Mouse (Mus musculus): ENCODE data around the gene Alox5ap. TPM values are rescaled to one million over a fixed set of nuclear protein-coding genes. Genes with fewer than 3 reads are reported as not detected.

Gene Alox5ap
- total RNA-seq, 2 experiments from 2014 or later, result 12.6 TPM

Small RNAs within 50 kb of the gene (microRNA-seq; reads per million reads assigned to microRNA genes)
- gene Gm24105, result 0 reads per million in 2 experiments

Other genes with a start within 250 kb of the Alox5ap start
- gene Uspl1, start 80.4 kb upstream of the Alox5ap start, total RNA-seq (2021), result 10 to 100 TPM; 22.0 to 23.9 TPM
- 100 to 1,000 TPM in 1 of 2 experiments, 10 to 100 TPM in 1; 79.8 to 103 TPM for gene Hmgb1, start 80.3 kb upstream of the Alox5ap start, total RNA-seq (2021)
- gene Medag, start 147.0 kb downstream of the Alox5ap start, total RNA-seq (2021), result 10 to 100 TPM in 1 of 2 experiments, 1 to 10 TPM in 1; 8.8 to 10.5 TPM
- gene Tex26, start 174.9 kb downstream of the Alox5ap start, total RNA-seq (2021), result not detected

Data from heart, adult 18-20 months (tissue).